Mouse (Mus musculus) forebrain, embryonic 14.5 days (tissue): ENCODE measurements around the gene Lmod1. TPM values are rescaled to one million over a fixed set of nuclear protein-coding genes. Genes with fewer than 3 reads are reported as not detected.

Experiments used
- ATAC-seq: fragments of 200-750 bp; cut with Nextera tagmentation; 2 replicates; pipeline ENCODE4 v1.8.0; 2017; ENCODE audit warnings: mild to moderate bottlenecking, moderate library complexity
- DNase-seq: peaks from one replicate; pipeline ENCODE4 v3.0.0-alpha.2; 2015; ENCODE audit warnings: low spot score
- H3K27ac ChIP-seq: fragments of 300-500 bp; sonication (generic); 2 replicates; pipeline ENCODE4 v1.5.1; 2014; ENCODE audit warnings: low read depth, mild to moderate bottlenecking, control low read depth, low read length, moderate library complexity
- H3K27me3 ChIP-seq: fragments of 300-500 bp; sonication (generic); replicated peaks from 2 replicates; pipeline ENCODE4 v1.6.1; 2014; ENCODE audit warnings: low read length, control low read depth, mixed read lengths; ENCODE audit not compliant: control insufficient read depth, insufficient read depth
- H3K36me3 ChIP-seq: fragments of 300-500 bp; sonication (generic); 2 replicates; pipeline ENCODE4 v1.6.1; 2014; ENCODE audit warnings: low read length, control low read depth; ENCODE audit not compliant: control insufficient read depth, insufficient read depth
- H3K4me1 ChIP-seq: fragments of 300-500 bp; sonication (generic); 2 replicates; pipeline ENCODE4 v1.6.1; 2014; ENCODE audit warnings: antibody characterized with exemption, low read length, control low read depth; ENCODE audit not compliant: control insufficient read depth, insufficient read depth
- H3K4me2 ChIP-seq: fragments of 300-500 bp; sonication (generic); 2 replicates; pipeline ENCODE4 v1.6.1; 2014; ENCODE audit warnings: mild to moderate bottlenecking, control low read depth, low read length
- H3K4me3 ChIP-seq: fragments of 300-500 bp; sonication (generic); 2 replicates; pipeline ENCODE4 v1.5.1; 2014; ENCODE audit warnings: low read depth, low read length, control low read depth
- H3K9ac ChIP-seq: fragments of 300-500 bp; sonication (generic); 2 replicates; pipeline ENCODE4 v1.6.1; 2014; ENCODE audit warnings: mild to moderate bottlenecking, low read length, control low read depth, moderate library complexity
- H3K9me3 ChIP-seq: fragments of 300-500 bp; sonication (generic); replicated peaks from 2 replicates; pipeline ENCODE4 v1.6.1; 2016; ENCODE audit warnings: low read length, control low read depth, mixed read lengths; ENCODE audit not compliant: control insufficient read depth
- WGBS: fragments of 180-500 bp; shearing (Covaris S2); extraction: QIAGEN DNeasy Blood & Tissue Kit; methylation state at CpG from one replicate; pipeline ENCODE4 v1.1.7; 2014; 5-methylcytosine and 5-hydroxymethylcytosine counted together
- polyA plus RNA-seq: library from polyadenylated mRNA; unstranded; fragments of >200 nt; fragmentation: Nextera tagmentation; extraction: Ambion mirVana; gene quantifications from 2 replicates; pipeline ENCODE4 v1.2.1, GENCODE M21; 2014

Lmod1 gene
- polyA plus RNA-seq, 1 experiment from 2014 or later: 0.17 TPM

GRCm38 (mm10) chr1:135412130-135412529, 87.5 kb downstream of the Lmod1 start:
- Histone ChIP-seq H3K9ac (no peak overlapping the region), H3K4me2 (no peak overlapping the region), H3K4me3 (no peak overlapping the region), H3K36me3 (peaks cover 93% of the 10 kb centered on the region), H3K27ac (no peak overlapping the region), H3K27me3 (no peaks in the 10 kb centered on the region), H3K9me3 (no peaks in the 10 kb centered on the region), H3K4me1 (no peaks in the 10 kb centered on the region)
- ATAC-seq (no peak), DNase-seq (no peak)
- WGBS: 86% methylated on average over 4 of the region's 4 CpGs

GRCm38 (mm10) chr1:135413996-135414395, 89.4 kb downstream of the Lmod1 start:
- Histone ChIP-seq H3K27ac (no peak overlapping the region), H3K9me3 (no peaks in the 10 kb centered on the region), H3K4me3 (no peak overlapping the region), H3K4me1 (no peaks in the 10 kb centered on the region), H3K4me2 (no peak overlapping the region), H3K9ac (no peak overlapping the region), H3K27me3 (no peaks in the 10 kb centered on the region), H3K36me3 (peaks cover 92% of the 10 kb centered on the region)
- no peak for DNase-seq
- no peak for ATAC-seq

Other genes starting within 250 kb of the Lmod1 start
- 0.48 TPM in 2 replicates for gene Lgr6, start 219.5 kb upstream of the Lmod1 start, polyA plus RNA-seq
- 0.32 and 0.57 TPM in 2 replicates for gene Ptpn7, start 192.1 kb upstream of the Lmod1 start, polyA plus RNA-seq
- gene Arl8a, start 178.0 kb upstream of the Lmod1 start, polyA plus RNA-seq: 213 and 251 TPM in 2 replicates
- 0.24 and 0.33 TPM in 2 replicates for gene Gpr37l1, start 157.1 kb upstream of the Lmod1 start, polyA plus RNA-seq
- gene Elf3, start 66.2 kb upstream of the Lmod1 start, polyA plus RNA-seq: 0.13 and 0.14 TPM in 2 replicates
- gene Rnpep, start 40.7 kb upstream of the Lmod1 start, polyA plus RNA-seq: 81.4 and 88.9 TPM in 2 replicates
- 148 and 156 TPM in 2 replicates for gene Timm17a, start 11.0 kb upstream of the Lmod1 start, polyA plus RNA-seq
- gene Shisa4, start 50.4 kb downstream of the Lmod1 start, polyA plus RNA-seq: 62.9 and 68.8 TPM in 2 replicates
- 114 and 135 TPM in 2 replicates for gene Ipo9, start 105.7 kb downstream of the Lmod1 start, polyA plus RNA-seq